Mouse (Mus musculus): Measurements from ENCODE around the gene Pnkd.
A peak's percentile ranks its signal among the peaks of the same experiment; 100 is the strongest.

The Pnkd gene

DNA sequence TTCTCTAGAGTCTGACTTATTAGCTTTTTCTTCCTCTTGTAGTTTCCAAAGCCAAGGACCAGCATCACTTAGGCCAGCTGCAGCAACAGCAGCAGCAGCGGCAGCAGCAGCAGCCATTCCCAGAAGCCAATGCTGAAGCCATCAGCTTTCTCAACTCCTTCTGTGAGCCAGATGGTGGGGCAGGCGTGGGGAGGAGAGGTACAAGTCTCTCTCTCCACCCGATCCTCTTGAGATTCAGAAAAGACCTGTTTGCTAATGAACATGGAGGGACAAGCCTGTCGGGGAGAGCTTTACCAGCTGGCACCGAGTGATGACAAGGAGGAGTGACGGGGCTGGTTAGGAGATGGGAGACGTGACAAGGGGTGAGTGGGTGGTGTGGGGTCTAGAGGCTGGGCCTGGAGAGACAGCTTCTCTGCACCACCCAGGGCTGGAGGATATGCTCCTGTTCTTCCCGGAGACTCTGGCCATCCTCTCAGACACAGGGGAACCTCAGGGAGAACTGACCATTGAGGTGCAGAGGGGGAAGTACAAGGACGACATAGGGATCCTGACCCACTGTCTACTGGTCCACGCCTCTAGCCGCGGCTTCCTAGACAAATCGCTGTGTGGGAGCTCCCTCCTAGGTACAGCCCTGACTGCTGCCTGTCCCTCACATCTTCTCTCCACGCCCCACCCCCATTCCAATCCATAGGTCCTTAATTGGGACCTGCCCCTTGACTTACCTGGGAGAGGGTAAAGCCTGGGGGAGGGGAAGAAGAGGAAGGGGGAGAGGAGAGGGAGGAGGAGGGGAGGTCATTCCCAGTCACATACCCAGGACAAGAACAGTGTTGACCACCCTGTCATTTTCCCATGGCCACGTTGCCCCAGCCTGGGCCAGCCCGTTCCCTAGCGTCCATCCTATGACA, 77.8 kb downstream of the Pnkd start:
- no peak for DNase-seq

DNA sequence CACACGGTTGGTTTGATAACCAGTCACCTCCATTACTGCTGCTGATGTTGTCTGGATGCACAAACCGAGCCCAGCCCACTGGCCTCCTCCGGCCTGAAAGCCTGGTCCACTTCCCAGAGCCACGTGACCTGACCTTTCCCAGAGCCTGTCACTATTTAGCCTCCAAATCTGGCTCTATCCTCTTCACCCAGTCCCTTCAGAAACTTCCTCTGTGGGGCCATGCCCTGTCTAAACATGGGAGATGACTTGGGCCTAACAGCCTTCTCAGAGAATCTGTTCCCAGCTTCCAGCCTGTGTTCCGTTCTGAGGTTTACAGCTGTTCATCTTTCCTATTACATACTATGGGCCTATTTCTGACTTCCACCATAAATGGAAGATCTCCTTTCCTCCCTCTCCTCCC, 78.7 kb downstream of the Pnkd start:
- DNase-seq: no peak

DNA sequence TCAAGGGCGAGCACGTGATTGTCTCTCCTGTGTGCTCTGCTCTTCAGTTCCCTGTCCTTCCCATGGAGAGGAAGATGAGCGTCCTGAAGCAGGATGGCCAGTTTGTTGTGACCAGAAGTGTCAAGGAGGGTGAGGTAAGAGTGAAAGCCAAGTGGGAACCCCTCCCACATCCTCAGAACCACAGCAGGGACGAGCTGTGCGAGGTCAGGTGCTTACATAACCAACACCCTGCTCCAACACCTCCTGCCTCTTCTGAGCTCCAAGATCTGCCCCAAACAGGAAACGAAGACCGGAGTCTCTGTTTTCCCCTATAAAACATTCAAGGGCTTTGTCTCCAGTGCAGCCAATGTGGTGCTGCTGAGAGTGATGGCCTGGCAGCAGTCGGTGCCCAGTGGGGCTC, 79.5 kb downstream of the Pnkd start:
- no peak for DNase-seq

DNA sequence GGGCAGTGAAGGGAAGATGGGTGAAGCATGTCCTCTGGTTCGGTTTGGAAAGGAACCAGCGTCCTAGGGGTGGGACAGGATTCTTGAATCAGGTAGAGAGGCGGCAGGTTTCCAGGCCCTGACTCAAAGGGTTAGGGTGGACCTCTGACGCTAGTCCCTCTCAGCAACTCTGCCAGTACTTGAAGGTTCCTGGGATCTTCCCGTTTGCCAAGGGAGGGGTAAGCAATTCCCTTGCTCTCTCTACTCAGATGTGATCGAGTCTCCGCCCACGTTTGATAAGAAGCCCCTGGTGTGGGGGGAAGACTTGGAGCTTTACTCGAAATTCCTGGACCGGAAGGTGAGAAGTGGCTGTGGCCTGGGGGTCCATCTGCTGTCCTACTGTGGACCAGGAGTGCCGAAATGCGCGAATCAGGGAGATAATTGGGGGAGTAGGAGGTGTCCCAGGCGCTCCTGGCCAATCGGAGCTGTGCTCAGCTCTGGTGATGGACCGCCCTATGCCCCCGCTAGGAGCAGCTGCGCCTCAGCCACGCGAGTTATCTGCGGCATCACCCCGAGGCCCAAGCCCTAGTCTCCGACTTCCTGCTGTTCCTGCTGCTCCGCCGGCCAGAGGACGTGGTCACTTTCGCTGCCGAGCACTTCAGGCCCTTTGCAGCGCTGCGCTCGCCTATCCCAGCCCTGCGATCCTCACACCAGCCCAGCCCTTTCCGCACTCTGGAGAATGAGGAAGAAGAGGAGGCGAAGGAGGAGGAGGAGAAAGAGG, 83.3 kb downstream of the Pnkd start:
- DNase-seq: no peak

DNA sequence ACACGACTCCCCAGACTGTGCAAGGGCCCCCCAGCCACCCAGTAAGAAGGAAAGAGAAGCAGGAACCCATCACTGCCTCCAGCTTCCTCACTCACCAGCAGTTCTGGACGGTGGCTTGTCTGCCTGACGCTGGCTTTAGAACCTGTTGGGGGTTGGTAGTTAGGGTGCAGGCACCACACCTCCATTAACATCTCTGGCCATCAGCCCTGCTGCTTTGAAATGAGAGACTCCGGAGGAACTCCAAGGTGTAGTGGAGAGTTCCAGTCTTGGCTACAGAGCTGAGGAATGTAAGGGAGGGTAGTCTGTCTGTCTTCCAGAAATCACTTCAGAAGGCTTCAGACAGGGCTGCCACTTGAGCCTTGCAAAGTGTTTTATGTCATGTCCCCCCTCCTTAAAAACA, 85.3 kb downstream of the Pnkd start:
- no peak for DNase-seq

DNA sequence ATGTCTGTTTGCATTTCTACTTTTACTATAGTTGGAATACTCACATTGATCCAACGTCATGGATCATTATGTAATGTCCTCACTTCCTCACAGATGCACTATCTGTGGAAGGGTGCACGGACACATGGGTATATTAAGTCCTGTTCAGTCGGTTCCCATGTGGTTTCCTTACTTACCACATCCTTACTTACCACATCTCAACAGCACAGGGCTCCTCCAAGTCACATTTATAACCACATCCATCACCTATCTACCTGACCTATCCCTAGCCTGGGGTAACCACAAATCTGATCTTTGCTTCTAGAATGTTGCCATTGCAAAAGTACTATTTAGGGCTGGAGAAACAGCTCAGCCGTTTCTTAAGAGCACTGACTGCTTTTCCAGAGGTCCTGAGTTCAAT, 88.6 kb downstream of the Pnkd start:
- no peak for DNase-seq

DNA sequence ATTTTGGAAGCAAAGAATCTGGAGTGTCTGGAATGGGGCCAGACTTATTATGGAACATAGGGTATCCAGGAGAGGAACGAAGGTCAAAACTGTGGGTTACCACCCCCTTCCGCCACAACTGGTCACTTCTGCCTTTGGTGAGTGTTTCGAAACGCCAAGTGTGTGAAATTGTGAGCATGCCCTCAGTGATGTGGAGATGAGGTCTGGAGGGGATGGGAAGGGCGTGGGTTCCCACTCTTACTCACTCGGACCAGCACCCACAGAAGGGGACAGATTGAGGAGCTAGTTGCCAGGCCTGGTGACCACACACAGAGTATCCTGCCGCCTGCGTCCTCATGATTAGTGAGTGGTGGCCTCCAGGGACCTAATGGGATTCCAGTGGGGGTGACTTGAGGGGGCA, 90.2 kb downstream of the Pnkd start, which contains the start of gene Slc11a1:
Slc11a1 (plus strand) TSS at position 216 of the 400 bp plus-strand sequence.
- no peak for DNase-seq

DNA sequence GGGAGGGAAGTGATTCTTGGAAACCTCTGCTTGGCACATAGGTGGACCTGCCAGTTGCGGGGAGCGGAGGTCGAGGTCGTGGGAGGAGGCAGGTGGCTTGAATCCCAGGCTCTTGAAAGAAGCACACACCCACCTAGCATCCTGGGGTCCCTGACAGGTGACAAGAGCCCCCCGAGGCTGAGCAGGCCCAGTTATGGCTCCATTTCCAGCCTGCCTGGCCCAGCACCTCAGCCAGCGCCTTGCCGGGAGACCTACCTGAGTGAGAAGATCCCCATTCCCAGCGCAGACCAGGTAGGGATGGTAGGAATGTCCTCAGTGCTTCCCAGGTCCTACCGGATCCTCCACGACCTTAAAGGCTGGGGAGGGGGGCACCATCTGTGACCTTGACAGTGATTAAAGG, 90.8 kb downstream of the Pnkd start:
- no peak for DNase-seq

DNA sequence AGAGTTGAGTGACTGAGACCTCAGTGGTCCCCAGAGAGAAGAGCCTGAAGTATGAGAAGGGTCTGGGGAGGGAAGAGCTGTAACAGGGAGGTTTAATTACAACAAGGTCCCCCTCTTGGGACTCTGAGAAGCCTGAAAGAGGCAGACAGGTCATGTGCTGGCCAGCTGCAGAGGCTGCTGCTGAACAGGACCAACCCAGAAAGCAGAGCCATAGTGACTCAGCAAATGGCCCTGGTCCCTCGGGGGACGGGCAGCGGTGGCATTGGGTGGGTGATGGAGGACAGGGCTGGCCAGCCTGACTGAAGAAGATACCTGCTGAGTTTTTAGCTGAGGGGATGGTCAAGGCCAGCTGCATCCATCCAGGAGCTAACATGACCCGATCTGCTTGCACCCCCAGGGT, 91.7 kb downstream of the Pnkd start:
- DNase-seq: no peak

DNA sequence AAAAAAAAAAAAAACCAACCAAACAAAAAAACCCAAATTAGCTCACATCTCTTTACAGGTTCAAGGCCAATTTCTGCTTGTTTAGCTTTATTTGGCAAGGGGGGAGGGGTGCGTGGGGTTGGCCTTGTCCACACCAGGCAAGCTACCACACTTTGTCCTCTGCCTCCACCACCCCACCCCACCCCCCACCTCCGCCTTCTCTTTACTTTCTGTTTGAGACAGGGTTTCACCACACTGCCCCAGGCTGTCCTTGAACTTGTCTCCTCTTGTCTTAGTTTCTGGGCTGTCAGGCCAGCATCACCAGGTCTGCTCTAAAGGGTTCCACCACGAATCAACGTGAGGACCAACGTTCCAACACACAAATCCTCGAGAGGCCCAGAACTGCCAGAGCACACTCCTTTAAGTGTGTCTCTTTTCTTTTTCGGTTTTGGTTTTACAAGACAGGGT, 94.4 kb downstream of the Pnkd start:
- no peak for DNase-seq

DNA sequence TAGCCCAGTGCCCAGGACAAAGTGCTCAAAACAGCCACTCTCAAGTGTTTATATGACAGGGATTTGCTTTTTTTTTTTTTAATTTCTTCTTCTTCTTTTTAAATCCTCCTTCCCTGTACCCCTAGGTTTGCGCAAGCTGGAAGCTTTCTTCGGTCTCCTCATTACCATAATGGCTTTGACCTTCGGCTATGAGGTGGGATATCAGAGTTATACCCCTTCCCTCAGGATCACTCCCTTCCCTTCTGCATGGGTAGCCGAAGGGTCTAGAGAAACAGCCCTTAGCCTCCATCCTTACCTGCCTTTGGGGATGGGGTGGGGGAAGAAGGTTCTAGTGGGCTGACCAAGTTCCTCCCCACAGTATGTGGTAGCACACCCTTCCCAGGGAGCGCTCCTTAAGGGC, 95.8 kb downstream of the Pnkd start:
- no peak for DNase-seq

DNA sequence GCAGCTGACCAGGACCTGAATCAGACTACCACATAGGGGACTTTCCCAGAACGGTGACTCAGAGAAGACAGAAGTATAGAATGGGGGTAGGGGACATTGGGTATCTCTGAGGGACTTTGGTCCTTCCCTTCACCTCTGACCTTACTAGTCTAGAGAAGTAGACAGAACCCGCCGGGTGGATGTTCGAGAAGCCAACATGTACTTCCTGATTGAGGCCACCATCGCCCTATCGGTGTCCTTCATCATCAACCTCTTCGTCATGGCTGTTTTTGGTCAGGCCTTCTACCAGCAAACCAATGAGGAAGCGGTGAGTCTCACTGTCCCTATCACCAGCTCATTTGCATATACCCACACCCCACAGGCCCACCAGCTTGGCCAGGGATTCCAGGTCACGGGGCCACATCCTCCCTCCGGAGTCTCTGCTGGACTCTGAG, 96.9 kb downstream of the Pnkd start:
- DNase-seq: no peak

DNA sequence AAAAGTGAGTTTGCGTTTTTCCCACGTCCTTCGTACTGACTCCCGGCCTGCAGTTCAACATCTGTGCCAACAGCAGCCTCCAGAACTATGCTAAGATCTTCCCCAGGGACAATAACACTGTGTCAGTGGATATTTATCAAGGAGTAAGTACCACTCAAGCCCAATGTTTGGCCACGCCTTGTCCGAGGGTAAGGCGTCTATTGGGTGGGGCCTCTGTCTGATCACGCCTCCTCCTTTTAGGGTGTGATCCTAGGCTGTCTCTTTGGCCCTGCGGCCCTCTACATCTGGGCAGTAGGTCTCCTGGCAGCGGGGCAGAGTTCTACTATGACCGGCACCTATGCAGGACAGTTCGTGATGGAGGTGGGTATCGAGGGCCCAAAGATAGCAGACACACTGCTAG, 98.7 kb downstream of the Pnkd start:
- no peak for DNase-seq

DNA sequence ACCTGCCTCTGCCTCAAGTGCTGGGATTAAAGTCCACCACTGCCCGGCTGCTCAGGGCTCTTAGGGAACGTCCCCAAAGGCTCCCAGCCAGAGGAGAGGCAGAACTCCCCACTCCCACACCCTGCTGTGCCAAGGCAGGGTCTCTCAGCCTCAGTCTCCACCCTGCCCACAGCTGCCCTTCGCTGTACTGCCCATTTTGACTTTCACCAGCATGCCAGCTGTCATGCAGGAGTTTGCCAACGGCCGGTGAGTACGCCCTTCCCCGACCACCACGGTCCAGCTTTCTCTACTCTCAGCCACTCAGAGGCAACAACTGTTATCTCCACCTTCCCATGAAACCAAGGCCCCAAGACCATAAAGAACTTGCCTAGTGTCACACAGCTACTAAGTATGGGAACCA, 99.8 kb downstream of the Pnkd start:
- no peak for DNase-seq

DNA sequence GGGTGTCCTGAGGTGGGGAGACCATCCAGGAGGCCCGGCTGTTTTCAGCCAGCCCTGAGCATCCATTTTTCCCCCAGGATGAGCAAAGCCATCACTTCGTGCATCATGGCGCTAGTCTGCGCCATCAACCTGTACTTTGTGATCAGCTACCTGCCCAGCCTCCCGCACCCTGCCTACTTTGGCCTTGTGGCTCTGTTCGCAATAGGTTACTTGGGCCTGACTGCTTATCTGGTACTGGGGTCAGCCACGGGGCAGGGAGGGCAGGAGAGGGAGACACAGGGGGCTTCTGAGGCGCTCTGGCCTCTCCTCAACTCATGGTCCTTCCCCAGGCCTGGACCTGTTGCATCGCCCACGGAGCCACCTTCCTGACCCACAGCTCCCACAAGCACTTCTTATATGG, 100.3 kb downstream of the Pnkd start:
- DNase-seq: no peak

DNA sequence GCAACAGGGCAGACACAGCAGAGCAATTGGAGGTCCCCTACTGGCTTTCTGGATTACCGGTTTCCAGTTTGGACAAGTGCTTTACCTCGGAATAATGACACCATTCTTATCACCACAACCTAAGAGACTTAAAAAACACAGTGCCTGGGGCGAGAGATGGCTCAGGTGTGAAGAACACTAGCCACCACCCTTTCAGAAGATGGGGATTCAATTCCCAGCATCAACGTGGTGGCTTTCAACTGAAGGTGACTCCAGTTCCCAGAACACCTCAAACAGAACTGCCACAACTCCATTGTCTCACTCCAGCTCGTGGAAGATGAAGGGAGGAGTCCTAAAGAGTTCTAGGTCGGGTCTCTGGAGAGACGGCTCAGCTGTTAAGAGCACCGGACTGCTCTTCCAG, 100.8 kb downstream of the Pnkd start:
- no peak for DNase-seq

DNA sequence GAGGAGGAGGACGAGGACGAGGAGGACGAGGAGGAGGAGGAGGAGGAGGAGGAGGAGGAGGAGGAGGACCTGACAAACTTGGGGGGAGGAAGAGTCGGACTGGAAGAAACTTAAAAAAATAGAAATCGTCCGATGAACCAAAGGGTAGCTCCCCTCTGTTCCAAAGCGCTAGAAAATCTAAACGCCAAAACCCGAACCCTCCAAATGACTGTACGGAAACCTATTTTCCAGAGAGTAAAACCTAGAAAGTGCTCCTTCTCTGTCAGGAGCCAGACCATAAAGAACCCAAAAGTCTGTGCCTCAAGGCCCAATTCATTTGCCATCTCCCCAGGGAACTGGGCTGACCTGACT, 101.6 kb downstream of the Pnkd start:
- DNase-seq: no peak

DNA sequence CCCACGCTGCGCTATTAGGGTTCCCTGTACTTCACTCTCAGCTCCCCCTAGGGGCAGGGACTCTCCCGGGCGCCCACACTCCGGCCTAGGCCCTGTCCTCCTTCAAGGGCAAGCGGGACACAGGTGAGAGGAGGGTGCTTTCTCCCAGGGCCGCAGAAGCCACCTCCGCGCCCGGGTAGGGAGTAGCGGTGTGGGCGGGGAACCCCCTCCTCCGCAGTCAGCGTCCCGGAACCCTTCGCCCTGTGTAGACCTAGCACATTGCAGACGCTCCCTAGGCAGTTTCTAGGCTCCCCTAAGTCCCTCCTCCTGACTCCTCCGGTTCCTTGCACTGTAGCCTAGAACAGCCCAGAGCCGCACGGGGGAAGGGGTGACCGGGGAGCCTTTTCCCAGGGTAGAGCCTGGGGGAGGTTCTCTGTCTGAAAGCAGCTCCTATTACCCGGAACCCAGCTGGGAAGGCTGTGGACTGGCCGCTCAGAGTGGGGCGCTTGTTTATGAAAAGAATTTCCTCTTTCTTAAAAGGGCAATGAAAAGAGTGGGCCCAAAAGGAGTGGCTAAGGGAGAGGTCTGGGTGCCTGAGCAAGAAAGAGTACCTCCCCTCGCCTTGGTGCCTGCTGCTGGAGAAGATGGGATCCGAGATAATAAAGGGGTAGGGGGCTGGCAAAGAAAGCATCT, 102.1 kb downstream of the Pnkd start:
- peak; percentile 81 for DNase-seq

DNA sequence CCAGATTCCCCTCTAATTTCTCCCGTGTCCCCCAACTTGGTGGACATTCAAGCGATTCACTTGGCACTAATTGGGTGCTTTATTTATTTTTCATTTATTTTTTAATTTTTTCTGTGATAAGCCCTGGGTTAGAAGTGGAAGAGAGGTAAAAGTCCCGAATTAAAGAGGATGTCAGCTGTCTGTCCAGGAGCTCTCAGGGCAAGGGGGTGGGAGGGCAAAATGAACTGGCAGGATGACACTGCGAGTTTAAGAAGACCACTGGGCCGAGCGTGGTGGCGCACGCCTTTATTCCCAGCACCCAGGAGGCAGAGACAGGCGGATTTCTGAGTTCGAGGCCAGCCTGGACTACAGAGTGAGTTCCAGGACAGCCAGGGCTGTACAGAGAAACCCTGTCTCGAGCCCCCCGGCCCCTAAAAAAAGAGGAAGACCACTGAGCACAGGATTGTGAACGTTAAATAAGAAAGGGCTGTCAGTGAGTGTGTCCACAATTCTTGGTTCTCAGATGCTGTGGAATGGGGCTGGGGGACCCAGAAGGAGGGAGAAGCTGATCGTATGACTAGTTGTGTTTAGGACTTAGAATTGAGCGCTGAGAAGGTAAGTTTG, 102.8 kb downstream of the Pnkd start:
- DNase-seq: no peak

DNA sequence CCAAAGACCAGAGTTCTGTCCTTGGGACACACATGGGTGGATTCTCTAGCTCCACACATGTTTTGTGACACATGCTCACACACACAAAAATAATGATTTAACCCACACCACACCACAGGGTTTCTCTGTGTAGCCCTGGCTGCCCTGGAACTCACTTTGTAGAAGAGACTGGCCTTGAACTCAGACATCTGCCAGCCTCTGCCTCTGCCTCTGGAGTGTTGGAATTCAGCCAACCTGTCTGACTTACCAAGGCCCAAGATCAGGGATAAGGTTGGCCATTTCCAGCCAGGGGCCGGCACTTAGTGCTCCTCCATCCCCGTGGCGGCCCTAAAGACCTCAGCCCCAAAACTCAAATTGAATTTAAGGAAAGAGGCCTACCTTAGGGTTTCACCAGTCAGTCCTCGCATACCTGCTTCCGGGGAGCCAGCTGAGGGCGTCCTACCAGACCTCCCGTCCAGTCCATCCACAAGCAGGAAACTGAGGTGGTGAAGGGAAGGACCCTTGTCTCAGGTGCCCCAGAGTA, 103.7 kb downstream of the Pnkd start:
- DNase-seq: no peak

DNA sequence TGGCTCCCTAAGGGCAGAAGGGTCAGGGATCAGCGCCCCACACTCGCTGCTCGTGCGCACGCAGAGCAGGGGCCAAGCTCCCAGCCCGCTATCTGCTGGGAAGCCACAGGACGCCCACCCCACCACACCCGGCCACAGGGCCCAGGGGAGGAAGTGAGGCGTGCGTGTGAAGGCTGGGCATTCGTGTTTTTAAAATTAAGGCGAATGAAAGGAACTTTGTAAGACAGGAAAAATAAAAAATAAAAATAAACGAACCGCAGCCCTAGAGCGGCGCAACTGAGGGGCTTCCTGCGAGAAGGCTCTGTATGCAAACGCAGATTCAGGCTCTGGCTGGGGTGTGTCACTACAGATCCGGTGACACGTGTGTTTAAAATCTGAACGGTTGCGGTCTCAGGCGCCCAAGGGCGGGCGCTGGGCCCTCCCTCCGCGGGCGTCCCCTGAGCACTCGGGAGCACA, 105.1 kb downstream of the Pnkd start:
- no peak for DNase-seq

DNA sequence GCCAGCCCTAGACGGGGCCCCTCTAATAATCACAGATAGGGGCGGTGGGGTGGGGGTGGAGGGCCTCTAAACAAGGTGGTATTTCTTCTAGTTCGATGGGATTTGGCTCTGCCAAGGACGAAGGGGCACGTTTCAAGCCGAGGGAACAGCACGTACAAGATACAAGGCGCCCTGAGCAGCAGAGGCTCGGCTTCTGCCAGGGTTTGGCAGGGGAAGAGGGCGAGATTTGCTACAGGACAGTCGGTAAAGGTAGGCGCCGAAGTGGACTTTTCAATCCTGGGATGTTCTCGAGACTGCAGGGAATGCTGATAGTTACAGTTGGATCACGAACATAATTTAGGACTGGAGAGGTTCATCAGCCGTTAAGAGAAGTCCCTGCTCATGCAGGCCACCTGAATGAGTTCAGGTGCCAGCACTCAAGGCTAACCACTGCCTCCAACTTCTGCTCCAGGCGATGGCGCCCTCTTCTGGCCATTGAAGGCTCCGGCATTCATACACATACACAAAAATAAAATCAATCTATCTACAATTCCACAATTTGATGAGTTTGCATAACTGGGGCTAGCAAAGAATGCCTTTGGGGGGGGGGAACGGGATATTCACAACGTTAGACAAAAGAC, 105.7 kb downstream of the Pnkd start:
- DNase-seq: peak; percentile 62

Measured in right cerebral cortex, postnatal 4 days (tissue).